ENCODE assay signal across 10 mouse cellular contexts in genomic region chr9:90100760-90101159, GRCm38 (mm10). TPM values are rescaled to one million over a fixed set of nuclear protein-coding genes. Genes with fewer than 3 reads are reported as not detected.
DNase-seq lines count a peak whose midpoint lies in the region; ATAC-seq and TF ChIP-seq lines count a peak whose summit lies in the region.
"Had no signal": no experiment of that assay in that cellular context is flagged by ENCODE, and none has a peak within 500 bp of the region (broad histone marks: within the 10 kb centered on the region; RNA-seq: fewer than 3 reads in every experiment).

No protein-coding gene starts in this region.

- H3K4me2 ChIP-seq in hindbrain, embryonic 11.5 days (replicated peaks; ENCODE audit: low read depth, low read length) = no peak overlapping the region
- H3K4me2 ChIP-seq in hindbrain, embryonic 13.5 days = no peak overlapping the region
- H3K4me2 ChIP-seq in intestine, postnatal 0 days (replicated peaks; ENCODE audit: low read depth) = no peak overlapping the region

- ATAC-seq in hindbrain, embryonic 11.5 days (ENCODE audit: low FRiP score) = peak; percentile 72
- ATAC-seq in hindbrain, embryonic 13.5 days (ENCODE audit: low FRiP score) = no peak; the same call in 1 of the 2 replicates
- ATAC-seq in intestine, postnatal 0 days = peak; percentile 38; the same call in 1 of the 2 replicates

- no peak overlapping the region for H3K9ac ChIP-seq in hindbrain, embryonic 11.5 days (ENCODE audit: low read depth, low read length)
- H3K9ac ChIP-seq in hindbrain, embryonic 13.5 days = no peak overlapping the region
- H3K9ac ChIP-seq in intestine, postnatal 0 days (ENCODE audit: low read depth, low read length) = no peak overlapping the region

- peak; percentile 56 for DNase-seq in hindbrain, embryonic 11.5 days (ENCODE audit: low spot score)
- DNase-seq in adipocyte (ENCODE audit: low spot score) = peak; percentile 30
- DNase-seq in urinary bladder, postnatal 25 days (ENCODE audit: low spot score) = no peak
- no peak for DNase-seq in left cerebral cortex, postnatal 10 days (ENCODE audit: extremely low spot score in 1 of 2, low spot score in 2 of 2)
- no peak for DNase-seq in testis, postnatal 10 days (ENCODE audit: low spot score)
- DNase-seq: adrenal gland, postnatal 25 days; gastrocnemius, postnatal 36 days had no signal

- H3K4me1 ChIP-seq in hindbrain, embryonic 11.5 days (replicated peaks; ENCODE audit: control insufficient read depth, insufficient read depth, low read length) = no peaks in the 10 kb centered on the region
- H3K4me1 ChIP-seq in hindbrain, embryonic 13.5 days (replicated peaks) = no peaks in the 10 kb centered on the region
- no peaks in the 10 kb centered on the region for H3K4me1 ChIP-seq in intestine, postnatal 0 days (replicated peaks; ENCODE audit: control insufficient read depth, insufficient read depth, low read length)

- no peaks in the 10 kb centered on the region for H3K9me3 ChIP-seq in hindbrain, embryonic 11.5 days (ENCODE audit: control insufficient read depth, low read length)
- no peaks in the 10 kb centered on the region for H3K9me3 ChIP-seq in hindbrain, embryonic 13.5 days
- H3K9me3 ChIP-seq in intestine, postnatal 0 days (ENCODE audit: control insufficient read depth) = no peaks in the 10 kb centered on the region

- no peak overlapping the region for H3K27ac ChIP-seq in hindbrain, embryonic 11.5 days (ENCODE audit: low read depth, low read length)
- H3K27ac ChIP-seq in hindbrain, embryonic 13.5 days = no peak overlapping the region
- no peak overlapping the region for H3K27ac ChIP-seq in intestine, postnatal 0 days (ENCODE audit: low read depth, low read length)

- no peak overlapping the region for H3ac ChIP-seq in C2C12 (ENCODE audit: control insufficient read depth, insufficient read length, low read depth)

- H3K27me3 ChIP-seq in hindbrain, embryonic 11.5 days (ENCODE audit: control insufficient read depth, insufficient read depth, low read length) = no peaks in the 10 kb centered on the region
- no peaks in the 10 kb centered on the region for H3K27me3 ChIP-seq in hindbrain, embryonic 13.5 days
- no peaks in the 10 kb centered on the region for H3K27me3 ChIP-seq in C2C12 (ENCODE audit: control insufficient read depth, insufficient read depth, insufficient read length)
- no peaks in the 10 kb centered on the region for H3K27me3 ChIP-seq in intestine, postnatal 0 days (replicated peaks; ENCODE audit: control insufficient read depth, insufficient read depth, low read length)

- peaks cover 13% of the 10 kb centered on the region for H3K36me3 ChIP-seq in hindbrain, embryonic 11.5 days (ENCODE audit: control insufficient read depth, insufficient read depth, low read length)
- peaks cover 78% of the 10 kb centered on the region for H3K36me3 ChIP-seq in hindbrain, embryonic 13.5 days
- peaks cover 89% of the 10 kb centered on the region for H3K36me3 ChIP-seq in C2C12 (ENCODE audit: control insufficient read depth, insufficient read depth)
- H3K36me3 ChIP-seq in intestine, postnatal 0 days (ENCODE audit: control insufficient read depth, insufficient read depth) = peaks cover 59% of the 10 kb centered on the region

- 64% methylated on average over 2 of the region's 2 CpGs for WGBS in hindbrain, embryonic 11.5 days
- WGBS in hindbrain, embryonic 13.5 days = 50% methylated on average over 2 of the region's 2 CpGs
- 75% methylated on average over 2 of the region's 2 CpGs for WGBS in intestine, postnatal 0 days

- intact Hi-C loops in left cerebral cortex, postnatal 10 days (cut with DNase I) = no loop called here

- peaks cover 65% of the 10 kb centered on the region for H3K79me3 ChIP-seq in C2C12 (ENCODE audit: low read depth)

- H3K79me2 ChIP-seq in C2C12 (ENCODE audit: control insufficient read depth, insufficient read depth) = peaks cover 89% of the 10 kb centered on the region

- peak; percentile 23 for TF ChIP-seq CTCF in C2C12 (IDR thresholded peaks at IDR 0.05; ENCODE audit: control insufficient read depth, insufficient read depth, insufficient read length)
- TF ChIP-seq CTCF in intestine, postnatal 0 days (IDR thresholded peaks at IDR 0.05; ENCODE audit: low read depth) = peak; percentile 74

- no peak overlapping the region for H3K4me3 ChIP-seq in hindbrain, embryonic 11.5 days (ENCODE audit: low read depth, low read length)
- H3K4me3 ChIP-seq in hindbrain, embryonic 13.5 days = no peak overlapping the region
- H3K4me3 ChIP-seq in C2C12 (ENCODE audit: insufficient read depth, poor library complexity, severe bottlenecking) = no peak overlapping the region
- H3K4me3 ChIP-seq in intestine, postnatal 0 days (ENCODE audit: low read depth, low read length) = no peak overlapping the region

TF ChIP-seq in C2C12, 6 proteins besides CTCF, POLR2A, EP300 and RAD21:
- TF ChIP-seq MYOG (IDR thresholded peaks at IDR 0.05; ENCODE audit: control insufficient read depth, extremely low read depth, insufficient read length) (no peak), CEBPB (IDR thresholded peaks at IDR 0.05; ENCODE audit: low read depth) (no peak), FOSL1 (IDR thresholded peaks at IDR 0.05; ENCODE audit: insufficient read depth, low read length, poor library complexity, severe bottlenecking) (no peak), MYOD1 (IDR thresholded peaks at IDR 0.05; ENCODE audit: control insufficient read depth, insufficient read length, low read depth) (no peak), USF1 (IDR thresholded peaks at IDR 0.05; ENCODE audit: low read depth) (no peak), MAX (IDR thresholded peaks at IDR 0.05) (no peak)

RNA-seq across cellular contexts. Expression of gene Morf4l1, which starts 13.8 kb away (rescaled TPM):
- 533 and 557 TPM in 2 replicates for polyA plus RNA-seq in hindbrain, embryonic 11.5 days (2014; fragmentation: Nextera tagmentation; extraction: Ambion mirVana)
- polyA plus RNA-seq in hindbrain, embryonic 13.5 days (2015; fragmentation: Nextera tagmentation; extraction: Ambion mirVana) = 546 and 556 TPM in 2 replicates
- 151 TPM for polyA plus RNA-seq in C2C12 (2012; fragmentation: generic; extraction: Trizol)
- polyA plus RNA-seq in intestine, postnatal 0 days (2015; fragmentation: Nextera tagmentation; extraction: Ambion mirVana) = 215 and 227 TPM in 2 replicates
- total RNA-seq in left cerebral cortex, postnatal 10 days (2021) = 100 to 1,000 TPM; 407 to 420 TPM

RNA-seq across cellular contexts. Expression of gene Ctsh, which starts 46.8 kb away (rescaled TPM):
- 11.1 and 11.6 TPM in 2 replicates for polyA plus RNA-seq in hindbrain, embryonic 11.5 days (2014; fragmentation: Nextera tagmentation; extraction: Ambion mirVana)
- polyA plus RNA-seq in hindbrain, embryonic 13.5 days (2015; fragmentation: Nextera tagmentation; extraction: Ambion mirVana) = 17.4 and 25.4 TPM in 2 replicates
- polyA plus RNA-seq in C2C12 (2012; fragmentation: generic; extraction: Trizol) = 4.0 TPM
- 305 and 311 TPM in 2 replicates for polyA plus RNA-seq in intestine, postnatal 0 days (2015; fragmentation: Nextera tagmentation; extraction: Ambion mirVana)
- total RNA-seq in left cerebral cortex, postnatal 10 days (2021) = 10 to 100 TPM; 23.4 to 25.5 TPM

Comparison
In these comparisons a context has a peak if more than half of its experiments do, and no peak if none do; other contexts are left out.
1. DNase-seq: peak in hindbrain, embryonic 11.5 days (single experiment) and adipocyte (single experiment); none in urinary bladder, postnatal 25 days (single experiment), left cerebral cortex, postnatal 10 days (0 of 2) and testis, postnatal 10 days (single experiment).
2. RNA of gene Ctsh, which starts 46.8 kb away (polyA plus RNA-seq): 305 to 311 TPM in intestine, postnatal 0 days; 17.4 to 25.4 TPM in hindbrain, embryonic 13.5 days, 11.1 to 11.6 TPM in hindbrain, embryonic 11.5 days and 4.0 TPM in C2C12 (single experiment); every median in the first group is over 10 times any median in the second.